Mouse (Mus musculus) limb, embryonic 12.5 days (tissue): ENCODE measurements around the gene D5Ertd579e. TPM values are rescaled to one million over a fixed set of nuclear protein-coding genes. Genes with fewer than 3 reads are reported as not detected.

Experiments used
- ATAC-seq: fragments of 200-750 bp; cut with Nextera tagmentation; 2 replicates; pipeline ENCODE4 v1.8.0; 2017; ENCODE audit warnings: low read depth, moderate TSS enrichment; ENCODE audit not compliant: insufficient number of reproducible peaks, insufficient read depth, low FRiP score, low TSS enrichment
- H3K27ac ChIP-seq: fragments of 300-500 bp; sonication (generic); 2 replicates; pipeline ENCODE4 v1.5.1; 2016; ENCODE audit warnings: mild to moderate bottlenecking, moderate library complexity
- H3K27me3 ChIP-seq: fragments of 300-500 bp; sonication (generic); 2 replicates; pipeline ENCODE4 v1.6.1; 2016; ENCODE audit warnings: mild to moderate bottlenecking, moderate library complexity
- H3K36me3 ChIP-seq: fragments of 300-500 bp; sonication (generic); 2 replicates; pipeline ENCODE4 v1.6.1; 2016; ENCODE audit warnings: mild to moderate bottlenecking, moderate library complexity
- H3K4me1 ChIP-seq: fragments of 300-500 bp; sonication (generic); replicated peaks from 2 replicates; pipeline ENCODE4 v1.6.1; 2016
- H3K4me2 ChIP-seq: fragments of 300-500 bp; sonication (generic); 2 replicates; pipeline ENCODE4 v1.6.1; 2016; ENCODE audit warnings: mild to moderate bottlenecking, moderate library complexity
- H3K4me3 ChIP-seq: fragments of 300-500 bp; sonication (generic); replicated peaks from 2 replicates; pipeline ENCODE4 v1.5.1; 2016; ENCODE audit warnings: mild to moderate bottlenecking
- H3K9ac ChIP-seq: fragments of 300-500 bp; sonication (generic); replicated peaks from 2 replicates; pipeline ENCODE4 v1.6.1; 2016; ENCODE audit warnings: mild to moderate bottlenecking, moderate library complexity
- H3K9me3 ChIP-seq: fragments of 300-500 bp; sonication (generic); 2 replicates; pipeline ENCODE4 v1.6.1; 2016; ENCODE audit warnings: mild to moderate bottlenecking, moderate library complexity
- WGBS: fragments of 180-500 bp; shearing (Covaris S2); methylation state at CpG from one replicate; pipeline ENCODE4 v1.1.7; 2016; 5-methylcytosine and 5-hydroxymethylcytosine counted together
- polyA plus RNA-seq: library from polyadenylated mRNA; unstranded; fragments of >200 nt; fragmentation: Nextera tagmentation; extraction: Ambion mirVana; gene quantifications from 2 replicates; pipeline ENCODE4 v1.2.1, GENCODE M21; 2016

D5Ertd579e gene
- polyA plus RNA-seq, 1 experiment from 2014 or later: 28.6 TPM

- H3K9ac ChIP-seq: no peak overlapping the region
- no peaks in the 10 kb centered on the region for H3K27me3 ChIP-seq
- H3K4me2 ChIP-seq: no peak overlapping the region
- H3K4me1 ChIP-seq: 0 out of 2 replicates have a peak, but pooled peaks cover 3% of the 10 kb centered on the region
- H3K36me3 ChIP-seq: no peaks in the 10 kb centered on the region
- no peak for ATAC-seq
- H3K27ac ChIP-seq: no peak overlapping the region
- no peaks in the 10 kb centered on the region for H3K9me3 ChIP-seq
- no peak overlapping the region for H3K4me3 ChIP-seq
- 87% methylated on average over 2 of the region's 2 CpGs for WGBS
Measured at GRCm38 (mm10) chr5:36729923-36730322, 34.1 kb upstream of the D5Ertd579e start.

- H3K4me3 ChIP-seq: no peak overlapping the region
- H3K27me3 ChIP-seq: no peaks in the 10 kb centered on the region
- H3K27ac ChIP-seq: no peak overlapping the region
- no peaks in the 10 kb centered on the region for H3K36me3 ChIP-seq
- H3K4me1 ChIP-seq: 0 out of 2 replicates have a peak, but pooled peaks cover 3% of the 10 kb centered on the region
- H3K4me2 ChIP-seq: no peak overlapping the region
- no peak overlapping the region for H3K9ac ChIP-seq
- 71% methylated on average over 4 of the region's 4 CpGs for WGBS
- ATAC-seq: no peak
- no peaks in the 10 kb centered on the region for H3K9me3 ChIP-seq
Measured at GRCm38 (mm10) chr5:36729086-36729473, 33.3 kb upstream of the D5Ertd579e start.

- WGBS: 79% methylated on average over 8 of the region's 8 CpGs
- no peak for ATAC-seq
- no peak overlapping the region for H3K27ac ChIP-seq
Measured at GRCm38 (mm10) chr5:36728403-36729085, 32.7 kb upstream of the D5Ertd579e start.

GRCm38 (mm10) chr5:36727776-36728175 lies 32.0 kb upstream of the D5Ertd579e start:
- WGBS: 81% methylated on average over 7 of the region's 7 CpGs
- Histone ChIP-seq H3K36me3 (no peaks in the 10 kb centered on the region), H3K27me3 (no peaks in the 10 kb centered on the region), H3K4me2 (no peak overlapping the region), H3K9me3 (no peaks in the 10 kb centered on the region), H3K27ac (no peak overlapping the region), H3K4me3 (no peak overlapping the region), H3K9ac (no peak overlapping the region), H3K4me1 (0 out of 2 replicates have a peak, but pooled peaks cover 3% of the 10 kb centered on the region)
- no peak for ATAC-seq

More at GRCm38 (mm10) chr5:36728403-36729085, 32.7 kb upstream of the D5Ertd579e start:
- H3K4me2 ChIP-seq: no peak overlapping the region
- no peaks in the 10 kb centered on the region for H3K36me3 ChIP-seq
- no peak overlapping the region for H3K4me3 ChIP-seq
- H3K4me1 ChIP-seq: 0 out of 2 replicates have a peak, but pooled peaks cover 3% of the 10 kb centered on the region
- H3K9ac ChIP-seq: no peak overlapping the region
- no peaks in the 10 kb centered on the region for H3K9me3 ChIP-seq
- no peaks in the 10 kb centered on the region for H3K27me3 ChIP-seq

GRCm38 (mm10) chr5:36727136-36727535 lies 31.3 kb upstream of the D5Ertd579e start:
- 71% methylated on average over 2 of the region's 2 CpGs for WGBS
- ATAC-seq: no peak
- Histone ChIP-seq H3K36me3 (no peaks in the 10 kb centered on the region), H3K9ac (no peak overlapping the region), H3K27me3 (no peaks in the 10 kb centered on the region), H3K4me2 (no peak overlapping the region), H3K27ac (no peak overlapping the region), H3K4me3 (no peak overlapping the region), H3K9me3 (no peaks in the 10 kb centered on the region), H3K4me1 (0 out of 2 replicates have a peak, but pooled peaks cover 3% of the 10 kb centered on the region)

GRCm38 (mm10) chr5:36726387-36726801 lies 30.6 kb upstream of the D5Ertd579e start:
- Histone ChIP-seq H3K27ac (no peak overlapping the region), H3K4me1 (0 out of 2 replicates have a peak, but pooled peaks cover 3% of the 10 kb centered on the region), H3K27me3 (no peaks in the 10 kb centered on the region), H3K36me3 (no peaks in the 10 kb centered on the region), H3K4me2 (no peak overlapping the region), H3K9me3 (no peaks in the 10 kb centered on the region), H3K4me3 (no peak overlapping the region), H3K9ac (no peak overlapping the region)
- ATAC-seq: no peak
- WGBS: 77% methylated on average over 9 of the region's 9 CpGs

GRCm38 (mm10) chr5:36725861-36726260 lies 30.0 kb upstream of the D5Ertd579e start:
- WGBS: 70% methylated on average over 12 of the region's 12 CpGs
- H3K4me2 ChIP-seq: no peak overlapping the region
- H3K9ac ChIP-seq: no peak overlapping the region
- H3K4me3 ChIP-seq: no peak overlapping the region
- no peaks in the 10 kb centered on the region for H3K9me3 ChIP-seq
- H3K27me3 ChIP-seq: no peaks in the 10 kb centered on the region
- H3K27ac ChIP-seq: no peak overlapping the region
- no peaks in the 10 kb centered on the region for H3K36me3 ChIP-seq
- H3K4me1 ChIP-seq: 0 out of 2 replicates have a peak, but pooled peaks cover 3% of the 10 kb centered on the region
- no peak for ATAC-seq

GRCm38 (mm10) chr5:36724274-36724673 lies 28.4 kb upstream of the D5Ertd579e start:
- no peak for ATAC-seq
- no peak overlapping the region for H3K4me2 ChIP-seq
- H3K27ac ChIP-seq: no peak overlapping the region
- H3K27me3 ChIP-seq: no peaks in the 10 kb centered on the region
- no peaks in the 10 kb centered on the region for H3K36me3 ChIP-seq
- H3K9me3 ChIP-seq: no peaks in the 10 kb centered on the region
- no peaks in the 10 kb centered on the region for H3K4me1 ChIP-seq
- 78% methylated on average over 7 of the region's 7 CpGs for WGBS
- H3K9ac ChIP-seq: no peak overlapping the region
- no peak overlapping the region for H3K4me3 ChIP-seq

- no peaks in the 10 kb centered on the region for H3K4me1 ChIP-seq
- no peak overlapping the region for H3K4me2 ChIP-seq
- H3K9me3 ChIP-seq: no peaks in the 10 kb centered on the region
- no peaks in the 10 kb centered on the region for H3K36me3 ChIP-seq
- WGBS: 75% methylated on average over 9 of the region's 9 CpGs
- H3K9ac ChIP-seq: no peak overlapping the region
- H3K27ac ChIP-seq: no peak overlapping the region
- no peaks in the 10 kb centered on the region for H3K27me3 ChIP-seq
- ATAC-seq: no peak
- no peak overlapping the region for H3K4me3 ChIP-seq
Measured at GRCm38 (mm10) chr5:36723356-36723755, 27.5 kb upstream of the D5Ertd579e start.

GRCm38 (mm10) chr5:36722415-36722856 lies 26.6 kb upstream of the D5Ertd579e start:
- H3K27me3 ChIP-seq: 0 out of 2 replicates have a peak, but pooled peaks cover 4% of the 10 kb centered on the region
- no peak overlapping the region for H3K4me3 ChIP-seq
- no peaks in the 10 kb centered on the region for H3K9me3 ChIP-seq
- WGBS: 76% methylated on average over 6 of the region's 6 CpGs
- no peaks in the 10 kb centered on the region for H3K4me1 ChIP-seq
- no peak overlapping the region for H3K27ac ChIP-seq
- no peak overlapping the region for H3K4me2 ChIP-seq
- no peaks in the 10 kb centered on the region for H3K36me3 ChIP-seq
- H3K9ac ChIP-seq: no peak overlapping the region
- ATAC-seq: no peak

GRCm38 (mm10) chr5:36720710-36721375 lies 25.0 kb upstream of the D5Ertd579e start:
- H3K36me3 ChIP-seq: no peaks in the 10 kb centered on the region
- no peak overlapping the region for H3K9ac ChIP-seq
- no peak for ATAC-seq
- no peak overlapping the region for H3K4me2 ChIP-seq
- 71% methylated on average over 5 of the region's 5 CpGs for whole genome bisulfite sequencing
- no peak overlapping the region for H3K4me3 ChIP-seq
- no peaks in the 10 kb centered on the region for H3K4me1 ChIP-seq
- H3K27ac ChIP-seq: no peak overlapping the region
- H3K27me3 ChIP-seq: 0 out of 2 replicates have a peak, but pooled peaks cover 7% of the 10 kb centered on the region
- H3K9me3 ChIP-seq: no peaks in the 10 kb centered on the region
